Mouse (Mus musculus) B cell, adult 2 months (primary cell): Measurements from ENCODE around the gene Zic4.

Source experiments
- DNase-seq, 2 experiments: peaks; one replicate each; pipeline ENCODE4 v3.0.0; 2022

Zic4 gene

DNA sequence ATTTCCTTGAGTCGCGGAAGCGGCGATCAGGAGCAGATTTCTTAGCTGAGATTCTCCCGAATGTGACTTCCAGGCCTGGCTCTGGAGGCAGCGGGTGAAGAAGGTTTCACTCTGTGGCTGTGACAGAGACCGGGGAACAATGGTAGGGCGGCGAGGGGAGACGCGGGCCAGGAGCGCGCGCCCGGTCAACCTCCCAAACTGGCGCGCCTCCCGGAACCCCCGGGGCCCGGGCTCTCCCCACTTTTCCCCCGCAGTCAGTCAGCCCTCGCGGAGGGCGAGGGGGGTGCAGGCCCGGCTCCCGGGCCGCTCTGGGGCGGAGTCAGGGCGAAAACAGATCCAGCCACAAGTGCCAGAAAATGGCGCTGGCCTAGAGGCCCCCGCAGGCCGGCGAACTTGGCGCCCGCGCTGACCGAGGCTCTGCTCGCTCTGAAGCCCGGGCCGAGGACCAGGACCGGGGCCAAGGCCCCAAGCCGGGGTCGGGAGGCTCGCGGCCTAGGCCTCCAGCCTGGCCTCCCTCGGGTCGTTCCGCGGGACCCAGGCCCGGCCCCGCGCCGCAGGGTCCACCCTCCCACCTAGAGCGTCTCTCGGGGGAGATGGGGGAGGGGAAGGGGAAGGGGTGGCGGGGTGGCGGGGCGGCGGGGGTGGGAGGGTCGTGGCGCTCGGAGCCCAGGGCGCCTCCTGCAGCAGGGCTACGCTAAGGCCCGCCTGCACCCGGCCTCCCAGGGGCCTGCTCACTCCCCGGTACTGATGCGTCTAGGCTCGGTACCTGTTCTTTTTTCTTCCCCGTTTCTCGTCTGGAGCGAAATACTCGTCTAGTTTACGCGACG lies 19.3 kb downstream of the Zic4 start:
- no peak for DNase-seq

DNA sequence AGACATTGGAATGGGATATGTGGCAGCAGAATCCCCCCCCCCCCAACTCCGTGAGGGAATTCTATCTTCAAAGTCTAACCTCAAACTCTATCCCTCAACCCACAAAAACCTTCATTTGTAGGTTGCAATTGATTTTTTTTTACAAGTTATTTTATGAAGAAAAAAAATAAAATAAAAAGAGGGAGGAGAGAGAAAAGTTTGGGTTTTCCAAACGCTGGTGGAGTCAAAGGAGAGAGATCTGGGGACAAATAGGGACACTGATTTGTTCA lies 19.8 kb downstream of the Zic4 start:
- no peak for DNase-seq

DNA sequence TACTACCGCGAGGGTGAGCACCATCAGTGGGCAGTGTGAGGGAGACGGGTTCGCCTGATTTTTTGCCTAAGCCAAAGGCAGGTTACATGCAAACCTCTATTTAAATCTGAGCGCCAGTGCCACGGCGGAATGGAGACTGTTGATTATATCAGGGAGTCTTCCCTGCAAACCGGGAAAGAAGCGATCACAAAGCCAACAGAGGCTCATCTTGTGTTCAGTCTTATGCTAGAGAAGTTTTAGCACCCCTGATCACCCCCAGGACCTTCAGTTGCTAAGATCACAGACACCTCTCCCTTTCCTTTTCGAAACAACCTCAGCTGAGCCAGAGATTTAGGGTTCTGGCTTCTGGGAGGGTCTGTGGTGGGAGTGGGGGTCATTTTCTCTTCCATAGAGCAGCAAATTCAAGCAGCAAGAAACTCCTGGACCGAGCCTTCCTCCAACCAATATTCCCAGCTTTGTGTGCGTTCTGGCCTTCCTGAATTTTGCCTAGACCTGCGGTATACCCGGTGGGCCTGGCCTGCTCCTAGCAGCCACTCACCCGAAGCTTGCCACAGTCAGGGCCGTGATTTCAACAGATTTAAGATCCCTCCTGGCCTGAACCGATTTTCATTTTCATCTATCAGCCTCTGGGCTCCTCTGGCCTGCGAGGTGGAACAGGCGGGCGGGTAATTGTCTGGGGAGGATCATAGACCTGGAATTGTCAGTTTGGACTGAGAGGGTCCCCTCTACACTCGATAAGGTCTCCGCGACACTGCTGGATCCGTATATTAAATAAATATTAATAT lies 20.4 kb downstream of the Zic4 start:
- DNase-seq: no peak

DNA sequence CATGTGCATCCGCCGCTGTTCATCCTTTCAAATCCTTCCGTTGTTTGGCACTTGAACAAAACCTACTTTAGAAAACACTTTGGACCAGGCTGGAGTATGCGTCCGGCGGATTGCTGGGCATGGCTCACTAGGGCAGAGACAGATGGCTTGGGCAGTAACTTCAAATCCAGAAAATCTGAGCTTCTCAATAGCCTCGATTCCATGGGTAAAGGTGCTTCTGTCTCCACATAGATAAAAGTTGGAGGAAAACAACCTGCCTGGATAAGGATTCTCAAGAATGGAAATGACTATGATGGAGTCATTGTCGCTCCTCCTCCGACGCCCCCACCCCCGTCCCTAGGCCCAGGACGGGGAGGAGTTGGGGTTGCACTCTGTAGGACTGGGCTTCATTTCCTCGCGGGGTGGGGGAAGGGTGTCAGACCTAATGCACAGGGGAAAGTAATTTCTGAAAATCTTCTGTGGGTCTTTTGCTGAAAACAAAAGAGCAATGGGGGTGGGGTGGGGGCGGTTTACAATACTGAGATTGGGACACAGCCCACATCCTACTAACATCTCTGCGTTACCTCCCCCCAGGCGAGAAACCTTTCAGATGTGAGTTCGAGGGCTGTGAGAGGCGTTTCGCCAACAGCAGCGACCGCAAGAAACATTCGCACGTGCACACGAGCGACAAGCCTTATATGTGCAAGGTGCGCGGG lies 21.4 kb downstream of the Zic4 start:
- DNase-seq: no peak

DNA sequence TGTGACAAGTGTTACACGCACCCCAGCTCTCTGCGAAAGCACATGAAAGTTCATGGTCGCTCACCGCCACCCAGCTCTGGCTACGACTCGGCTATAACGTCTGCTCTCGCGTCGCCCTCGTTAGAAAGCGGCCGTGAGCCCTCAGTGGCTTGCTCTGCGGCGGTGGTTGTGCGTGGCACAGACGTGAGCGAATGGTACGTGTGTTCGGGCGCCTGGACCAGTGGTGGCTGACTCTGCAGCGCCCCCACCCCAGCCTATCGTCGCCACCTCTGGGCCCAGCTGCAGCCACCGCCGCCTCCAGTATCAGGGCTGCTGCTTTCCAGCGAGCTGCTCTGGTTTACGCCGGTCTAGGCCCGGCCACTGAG lies 21.9 kb downstream of the Zic4 start:
- DNase-seq: no peak

DNA sequence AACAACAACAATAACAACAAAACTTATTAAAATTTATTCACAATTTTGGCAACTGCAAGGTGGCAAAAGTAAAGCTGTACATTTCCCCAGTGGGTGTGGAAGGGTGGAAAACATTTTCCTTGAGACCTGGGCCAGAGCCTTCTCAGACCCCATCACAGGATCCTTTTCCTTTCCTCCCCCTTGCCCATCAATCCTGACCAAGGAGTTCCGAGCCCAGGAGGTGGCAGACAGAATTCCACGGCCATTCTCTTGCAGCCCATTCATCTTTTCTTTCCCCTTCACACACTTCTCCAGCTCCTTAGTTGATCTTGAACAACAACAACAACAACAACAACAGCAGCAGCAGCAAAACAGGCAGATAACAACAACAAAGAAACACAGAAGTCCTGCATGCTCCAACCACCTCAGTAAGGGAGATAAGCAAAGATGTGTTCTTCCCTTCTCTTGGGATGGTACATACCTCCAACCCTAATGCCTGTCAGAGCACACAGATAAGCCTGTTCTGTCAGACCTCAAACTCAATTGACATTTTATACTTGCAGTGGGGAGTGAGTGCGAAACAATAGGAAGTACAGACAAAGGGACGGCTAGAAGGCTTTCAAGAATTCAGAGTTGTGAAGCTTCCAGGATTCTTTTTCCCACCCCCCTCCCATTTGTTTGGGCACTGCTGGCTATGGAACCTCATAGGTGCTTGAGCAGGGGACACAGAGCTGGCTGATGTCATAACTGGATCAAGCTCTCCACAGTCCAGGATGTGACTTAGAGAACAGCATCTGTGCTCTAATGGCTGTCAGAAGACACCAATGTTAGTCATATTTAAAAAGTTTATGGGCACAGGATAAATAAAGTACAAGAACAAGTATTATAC lies 22.7 kb downstream of the Zic4 start:
- DNase-seq: no peak

DNA sequence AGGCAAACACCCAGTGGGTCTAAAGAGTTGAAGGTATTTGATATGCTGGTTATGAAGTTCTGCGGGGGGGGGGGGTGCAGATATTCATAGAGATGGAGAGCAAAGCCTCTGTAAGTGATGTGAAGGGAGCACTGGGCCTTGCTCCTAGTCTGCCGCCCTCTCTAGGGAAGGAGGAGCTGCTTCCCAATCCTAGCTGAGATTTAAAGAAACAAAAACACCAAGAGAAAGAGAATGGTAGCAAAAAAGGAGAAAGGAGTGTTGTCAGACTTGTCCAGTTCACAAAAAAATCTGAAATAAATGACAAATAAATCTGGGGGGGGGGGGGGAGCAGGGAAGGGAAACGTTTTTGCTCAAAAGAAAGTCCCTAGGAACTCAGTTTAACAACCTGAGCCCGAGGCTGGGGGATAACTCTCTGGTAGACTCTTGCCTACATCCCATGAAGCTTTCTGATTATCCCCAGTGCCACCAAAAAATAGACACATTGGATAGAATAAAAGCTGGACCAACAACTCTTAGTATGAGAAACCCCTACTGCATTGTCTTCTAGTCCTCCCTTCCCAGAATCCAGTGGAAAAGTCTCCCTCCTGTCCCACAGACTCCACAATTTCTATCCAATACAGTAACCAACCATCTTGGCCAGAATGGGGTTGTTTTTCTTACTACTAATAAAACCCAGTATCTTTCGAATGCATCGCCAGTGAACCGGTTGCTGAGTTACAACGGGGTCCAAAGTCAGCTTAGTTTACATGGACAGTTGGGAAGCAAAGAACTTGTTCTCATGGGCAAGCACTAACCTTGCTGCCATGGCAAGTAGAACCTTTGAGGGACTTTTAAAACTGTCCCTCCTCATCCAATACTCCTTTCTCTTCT lies 23.6 kb downstream of the Zic4 start:
- no peak for DNase-seq

DNA sequence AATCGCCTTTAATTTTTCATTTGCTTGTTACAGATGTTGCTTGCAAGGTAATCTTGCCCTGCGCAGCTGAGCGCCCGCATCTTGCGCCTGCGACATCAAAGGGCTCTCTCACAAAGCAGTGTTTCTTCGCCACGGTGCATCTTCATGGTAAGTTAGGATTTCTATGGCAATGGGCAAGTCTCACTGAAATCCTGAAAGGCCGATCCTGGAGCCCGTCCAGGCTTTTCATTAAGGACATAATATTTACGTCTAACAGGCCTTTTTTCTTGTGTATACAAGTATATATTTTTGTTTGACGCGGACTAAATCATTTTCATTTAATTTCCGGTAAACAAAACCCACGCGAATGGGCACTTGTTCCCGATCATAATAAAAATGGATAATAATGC lies 24.3 kb downstream of the Zic4 start:
- DNase-seq: no peak

DNA sequence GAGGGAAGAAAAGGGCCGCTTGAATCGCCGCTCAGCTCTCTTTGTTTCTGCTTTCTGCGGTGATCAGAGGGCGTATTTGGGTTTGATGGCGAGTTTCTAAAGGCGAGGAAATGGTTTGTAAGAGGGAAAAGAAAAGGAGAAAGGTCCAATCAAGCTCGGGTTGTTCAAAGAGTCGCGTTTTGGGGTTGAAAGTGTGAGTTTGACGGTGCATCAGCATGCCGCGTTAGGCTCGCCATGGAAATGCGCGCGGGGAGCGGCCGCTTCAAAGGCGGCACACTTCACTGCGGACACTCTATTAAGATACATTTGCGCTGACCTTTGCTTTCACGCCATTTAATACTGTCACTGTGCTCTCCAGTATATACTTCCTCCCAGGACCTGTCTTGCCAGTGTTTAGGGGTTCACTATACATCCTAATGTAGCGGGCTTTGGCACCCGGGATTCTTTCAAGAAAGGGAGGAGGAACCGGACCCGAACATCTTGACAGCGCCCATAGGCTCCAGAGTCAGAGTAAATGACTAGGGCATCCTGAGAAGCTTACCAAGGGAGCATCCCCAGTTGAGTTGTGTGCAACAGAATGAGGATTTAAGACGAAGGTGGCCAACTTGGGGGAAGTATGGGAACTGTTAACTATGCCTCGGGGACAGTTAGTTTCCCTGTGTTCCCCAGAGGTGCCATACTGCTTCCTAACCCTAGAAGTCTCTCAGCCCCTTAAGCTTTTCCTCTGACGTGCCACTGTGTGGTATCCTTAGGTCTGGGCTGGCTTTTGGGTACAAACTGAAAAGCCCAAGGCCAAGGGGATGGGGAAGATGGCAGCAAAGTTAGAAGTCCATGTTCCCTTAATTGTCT lies 24.9 kb downstream of the Zic4 start:
- no peak for DNase-seq

DNA sequence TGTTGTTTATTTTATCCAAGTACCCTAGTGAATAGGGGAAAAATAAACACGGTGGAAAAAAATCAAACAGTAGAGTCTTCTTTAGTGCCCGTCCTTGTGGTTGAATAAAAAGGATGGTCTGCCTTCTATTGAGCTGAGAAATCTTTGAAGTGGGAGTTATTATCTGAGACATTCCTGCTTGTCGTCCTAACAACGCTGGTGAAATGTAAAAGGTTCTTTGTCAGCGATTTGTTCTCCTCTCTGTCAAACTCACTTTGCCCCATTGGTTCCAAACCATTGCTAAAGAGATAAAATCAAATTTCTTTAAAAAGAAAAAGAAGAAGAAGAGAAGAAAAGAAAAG lies 25.5 kb downstream of the Zic4 start:
- DNase-seq: no peak

DNA sequence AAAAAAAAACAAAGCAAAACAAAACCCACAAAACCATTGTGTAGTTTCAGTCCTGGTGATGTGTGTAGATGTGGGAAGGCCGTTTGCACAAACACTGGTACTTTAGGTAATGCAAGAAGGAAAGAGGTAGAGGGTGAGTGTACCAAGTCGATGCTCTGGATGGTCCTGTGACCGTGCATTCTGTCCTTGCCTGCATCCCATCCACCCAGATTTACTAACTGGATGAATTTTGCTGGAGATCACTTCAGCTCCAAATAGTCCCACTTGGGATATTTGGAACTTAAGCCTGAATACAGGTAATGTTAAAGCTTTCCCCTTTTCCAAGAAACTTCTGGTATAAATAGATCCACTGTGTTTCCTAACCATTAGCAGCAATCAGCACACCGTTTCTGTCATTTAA lies 26.0 kb downstream of the Zic4 start:
- DNase-seq: no peak

DNA sequence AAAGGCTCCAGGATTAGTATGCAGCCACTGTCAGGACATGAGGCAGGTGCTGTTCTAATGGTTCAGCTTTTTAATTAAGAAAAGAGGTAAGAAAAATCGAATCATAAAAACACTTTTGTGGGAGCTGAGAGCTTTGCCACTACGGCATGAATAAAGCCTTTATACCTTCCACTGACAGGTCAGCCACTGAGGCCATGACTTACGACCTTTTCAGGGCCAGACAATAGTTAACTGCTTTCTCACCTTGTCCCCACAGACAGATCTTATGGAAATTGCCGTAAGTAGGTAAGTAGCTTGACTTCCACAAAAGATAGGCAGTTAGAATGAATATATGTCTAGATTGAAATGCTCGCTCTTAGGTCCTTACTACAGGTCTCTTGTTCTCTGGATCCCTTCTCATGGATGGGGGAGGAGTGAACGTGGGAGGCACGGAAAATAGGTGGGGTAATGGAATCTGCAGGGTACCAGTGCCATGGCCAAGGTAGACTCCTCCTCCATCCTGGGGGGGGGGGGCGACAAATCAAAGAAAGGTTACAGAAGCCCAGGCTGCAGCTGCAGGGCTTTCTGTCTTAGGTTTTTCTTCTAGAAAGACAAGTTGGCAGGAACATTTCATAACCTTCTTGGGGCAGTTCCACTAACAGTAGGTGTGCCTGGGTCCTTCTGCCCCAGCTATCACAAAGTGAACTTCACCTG lies 31.3 kb downstream of the Zic4 start:
- no peak for DNase-seq

DNA sequence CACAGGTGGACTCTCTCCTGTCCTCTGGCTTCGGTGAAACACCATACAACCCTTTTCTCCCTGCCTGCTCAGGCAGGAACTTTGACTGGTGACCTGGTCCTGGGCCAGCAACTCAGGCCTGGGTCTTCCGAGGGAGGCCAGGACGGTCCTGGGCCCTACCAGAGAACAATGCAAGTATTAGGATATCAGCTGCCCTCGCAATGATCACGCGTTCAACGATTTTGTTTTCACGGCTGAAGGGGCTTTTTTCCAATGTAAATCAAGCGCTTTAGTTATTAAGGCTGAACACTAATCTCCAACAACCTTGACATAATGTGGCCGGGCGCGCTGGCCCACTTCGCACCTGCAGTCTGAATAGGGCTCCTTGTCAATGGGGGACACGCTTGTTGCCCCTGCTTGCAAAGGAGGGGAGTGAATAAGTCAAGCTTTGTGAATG lies 32.0 kb downstream of the Zic4 start:
- no peak for DNase-seq

DNA sequence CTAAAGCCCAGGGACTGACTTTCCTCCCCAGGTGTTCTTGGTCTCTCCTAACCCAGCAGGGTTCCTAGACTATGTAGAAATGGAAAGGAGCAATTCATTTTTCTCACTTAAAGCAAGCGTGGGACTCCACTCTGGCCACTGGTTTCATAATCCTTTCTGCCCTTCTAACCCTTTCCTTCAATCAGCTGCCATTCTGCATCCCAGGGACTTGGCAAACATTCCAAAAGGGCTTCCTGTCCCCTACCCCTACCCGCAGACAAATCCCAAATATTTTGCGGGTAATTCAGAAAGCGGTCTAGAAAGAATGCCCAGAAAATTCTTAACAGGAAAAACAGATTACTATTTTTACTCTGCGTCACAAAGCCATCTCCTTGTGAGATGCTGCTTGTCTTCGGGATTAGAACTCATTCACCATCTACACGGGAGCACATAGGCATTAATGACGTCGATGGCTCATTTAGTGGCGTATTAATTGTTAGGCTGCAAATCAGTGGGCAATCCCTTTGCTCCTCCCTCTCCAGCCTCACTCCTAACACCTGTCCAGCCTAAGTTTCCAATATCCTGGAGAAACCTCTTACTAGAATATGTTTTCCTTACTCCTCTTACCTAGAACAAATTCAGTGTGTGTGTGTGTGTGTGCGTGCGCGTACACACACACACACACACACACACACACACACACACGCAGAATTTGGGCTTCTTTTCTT lies 33.0 kb downstream of the Zic4 start:
- no peak for DNase-seq

DNA sequence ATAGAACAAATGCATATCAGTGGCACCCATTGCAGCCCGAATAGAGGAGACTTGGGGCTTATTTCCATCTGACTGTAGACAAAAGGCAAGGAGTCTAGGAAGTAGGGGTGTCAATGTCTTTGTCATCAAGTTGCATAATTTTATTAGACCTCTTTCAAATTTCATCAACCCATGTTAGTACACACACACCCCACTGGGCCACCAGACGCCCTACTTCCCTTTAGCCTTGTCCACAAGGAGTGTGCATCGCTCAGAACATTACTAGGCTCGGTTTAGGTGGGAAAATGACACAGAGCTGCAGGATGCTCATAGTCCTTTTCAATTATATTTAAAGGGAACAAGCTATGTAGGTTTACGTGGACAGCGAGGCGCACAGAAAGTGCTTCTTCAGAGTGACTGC lies 37.8 kb downstream of the Zic4 start:
- no peak for DNase-seq

DNA sequence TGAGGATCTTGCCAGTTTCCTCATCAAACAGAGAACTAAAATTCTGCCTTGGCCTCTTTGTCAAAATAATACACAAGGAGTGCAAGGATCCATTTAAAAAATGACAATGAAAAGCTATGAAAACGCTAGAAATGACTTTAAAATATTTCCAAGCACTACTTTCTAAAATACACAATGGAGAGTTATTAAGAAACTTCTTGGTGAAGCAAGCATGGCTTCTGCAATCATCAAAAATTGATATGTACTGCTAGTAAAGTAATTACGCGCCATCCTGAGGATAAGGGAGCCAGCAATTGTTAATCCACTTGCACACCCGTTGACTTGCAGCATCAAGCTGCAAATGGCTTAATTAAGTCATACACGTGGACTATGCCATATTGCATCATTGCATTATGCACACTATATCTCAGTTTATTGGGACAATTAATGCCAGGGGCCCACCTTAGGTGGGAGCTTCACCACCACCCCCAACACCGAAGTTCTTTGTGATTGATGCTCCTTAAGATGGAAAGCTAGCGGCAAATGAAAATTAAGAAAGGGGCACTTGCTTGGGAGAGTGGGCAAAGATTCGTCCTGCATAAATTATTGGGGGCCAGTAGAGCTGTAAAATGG lies 38.4 kb downstream of the Zic4 start:
- no peak for DNase-seq

DNA sequence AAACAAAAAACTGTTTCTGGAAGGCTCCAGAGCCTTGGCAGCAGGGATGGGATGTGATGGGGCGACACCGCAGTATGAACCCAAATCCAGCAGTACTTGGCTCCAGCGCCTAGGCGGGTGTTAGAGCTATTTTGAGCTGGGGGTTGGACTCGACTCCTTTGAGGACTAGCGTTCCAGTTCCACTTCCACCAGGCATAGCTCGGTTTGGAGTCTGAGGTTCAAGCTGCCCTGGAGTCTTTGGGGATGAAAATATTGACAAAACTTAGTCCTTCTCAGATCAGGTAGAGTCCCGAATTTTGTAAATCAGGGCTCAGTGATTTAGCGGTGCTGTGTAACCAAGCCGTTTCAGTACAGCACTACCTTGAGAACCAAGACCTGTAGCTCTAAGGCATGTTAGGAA lies 39.3 kb downstream of the Zic4 start:
- DNase-seq: no peak

DNA sequence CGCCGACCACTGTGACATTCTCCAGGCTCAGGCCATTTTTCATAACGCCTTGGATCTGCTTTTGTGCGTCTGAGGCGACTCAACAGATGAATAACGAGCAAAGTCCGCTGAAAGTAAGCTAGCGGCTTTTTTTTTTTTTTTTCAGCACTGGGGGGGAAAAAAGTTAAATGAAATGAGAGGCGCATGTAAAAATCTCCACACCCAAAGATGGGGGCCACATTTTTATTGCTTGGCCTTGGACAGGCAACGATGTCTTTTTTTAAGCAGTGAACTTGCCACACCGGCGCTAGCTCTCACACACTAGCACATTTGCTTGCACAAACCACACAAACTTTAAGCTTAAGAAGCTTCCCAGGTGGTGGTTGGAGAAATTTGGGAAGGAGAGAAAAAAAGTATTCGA lies 42.0 kb downstream of the Zic4 start:
- DNase-seq: no peak
